Mouse (Mus musculus): Measurements from ENCODE around the gene Cryba2. TPM values are rescaled to one million over a fixed set of nuclear protein-coding genes. Genes with fewer than 3 reads are reported as not detected.

The Cryba2 gene
- polyA plus RNA-seq, 1 experiment from 2014 or later, result not detected

DNA sequence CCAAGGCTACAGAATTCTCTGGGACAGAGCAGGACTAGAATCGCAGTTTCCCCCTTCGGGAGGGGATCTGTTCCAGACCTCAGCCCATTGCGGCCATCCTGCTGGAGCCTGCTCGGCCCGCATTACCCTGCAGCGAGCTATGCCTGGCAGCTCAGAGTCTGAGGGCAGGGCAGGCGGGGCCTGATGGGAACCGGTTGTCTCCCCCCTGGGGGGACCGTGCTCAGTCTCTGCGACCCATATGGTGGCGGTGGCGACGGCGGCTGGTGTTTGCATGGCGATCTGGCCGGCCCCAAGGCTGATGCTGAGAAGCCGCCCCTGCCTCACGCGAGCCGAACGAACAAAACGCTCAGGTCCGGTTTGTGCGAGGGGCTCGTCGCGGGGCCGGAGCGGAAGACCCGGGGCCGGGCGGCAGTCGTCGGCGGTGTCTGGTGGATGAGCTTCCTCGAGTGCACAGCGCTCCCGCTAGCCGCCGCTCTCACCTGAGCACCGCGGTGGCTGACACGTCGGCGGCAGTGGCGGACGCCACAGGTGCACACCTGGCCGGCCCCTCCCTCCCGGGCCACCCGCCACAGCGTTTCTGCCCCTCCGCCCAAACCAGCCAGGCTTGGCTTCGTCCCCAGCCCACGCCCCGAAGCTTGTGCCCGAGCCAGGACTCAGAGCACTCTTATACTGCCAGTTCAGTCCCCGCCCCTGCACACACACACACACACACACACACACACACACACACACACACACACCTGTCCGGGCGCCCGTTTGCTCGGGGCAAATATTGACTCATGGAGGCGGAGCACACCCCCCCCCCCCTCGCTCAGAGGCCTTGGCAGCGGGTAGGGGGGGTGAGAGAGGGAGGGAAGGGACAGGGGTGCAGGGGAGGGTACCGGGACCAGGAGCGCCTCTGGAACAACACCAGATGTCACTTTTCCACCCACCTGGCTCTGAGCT lies 7.7 kb upstream of the Cryba2 start:
- 0 out of 2 replicates have a peak, but pooled peaks cover 11% of the 10 kb centered on the region for H3K4me1 ChIP-seq
- no peaks in the 10 kb centered on the region for H3K36me3 ChIP-seq
- no peak overlapping the region for H3K9ac ChIP-seq
- H3K9me3 ChIP-seq (replicated peaks), result no peaks in the 10 kb centered on the region
- H3K27me3 ChIP-seq (replicated peaks), result peaks cover 97% of the 10 kb centered on the region
- peak overlapping the region; percentile 54 for H3K4me2 ChIP-seq
- peak overlapping the region; percentile 27 for H3K4me3 ChIP-seq
- peak; percentile 67 for ATAC-seq
- 2% methylated on average over 50 of the region's 66 CpGs for WGBS (ENCODE audit: insufficient replicate concordance)
- H3K27ac ChIP-seq, result no peak overlapping the region

GRCm38 (mm10) chr1:74898656-74899431 lies 5.9 kb upstream of the Cryba2 start:
- Histone ChIP-seq H3K36me3 (no peaks in the 10 kb centered on the region), H3K4me3 (no peak overlapping the region), H3K4me2 (no peak overlapping the region), H3K27ac (no peak overlapping the region), H3K27me3 (replicated peaks) (peaks cover 100% of the 10 kb centered on the region), H3K9ac (no peak overlapping the region), H3K4me1 (0 out of 2 replicates have a peak, but pooled peaks cover 11% of the 10 kb centered on the region), H3K9me3 (replicated peaks) (no peaks in the 10 kb centered on the region)
- ATAC-seq, result no peak
- 4% methylated on average over 6 of the region's 10 CpGs for WGBS (ENCODE audit: insufficient replicate concordance)

GRCm38 (mm10) chr1:74897976-74898375 lies 5.0 kb upstream of the Cryba2 start:
- Histone ChIP-seq H3K9ac (no peak overlapping the region), H3K9me3 (replicated peaks) (no peaks in the 10 kb centered on the region), H3K4me3 (no peak overlapping the region), H3K27ac (no peak overlapping the region), H3K36me3 (no peaks in the 10 kb centered on the region), H3K4me1 (0 out of 2 replicates have a peak, but pooled peaks cover 11% of the 10 kb centered on the region), H3K4me2 (no peak overlapping the region), H3K27me3 (replicated peaks) (peaks cover 100% of the 10 kb centered on the region)
- 7% methylated on average over 7 of the region's 7 CpGs for WGBS (ENCODE audit: insufficient replicate concordance)
- ATAC-seq, result no peak

- no peaks in the 10 kb centered on the region for H3K36me3 ChIP-seq
- peaks cover 100% of the 10 kb centered on the region for H3K27me3 ChIP-seq (replicated peaks)
- ATAC-seq, result no peak
- H3K4me3 ChIP-seq, result no peak overlapping the region
- H3K27ac ChIP-seq, result no peak overlapping the region
- H3K9ac ChIP-seq, result no peak overlapping the region
- H3K4me1 ChIP-seq, result 0 out of 2 replicates have a peak, but pooled peaks cover 11% of the 10 kb centered on the region
- no peaks in the 10 kb centered on the region for H3K9me3 ChIP-seq (replicated peaks)
- 17% methylated on average over 4 of the region's 4 CpGs for WGBS (ENCODE audit: insufficient replicate concordance)
- H3K4me2 ChIP-seq, result no peak overlapping the region
Observed at GRCm38 (mm10) chr1:74894966-74895365, 2.0 kb upstream of the Cryba2 start.

- Histone ChIP-seq H3K36me3 (no peaks in the 10 kb centered on the region), H3K9ac (no peak overlapping the region), H3K4me2 (no peak overlapping the region), H3K27ac (no peak overlapping the region), H3K4me1 (no peaks in the 10 kb centered on the region), H3K4me3 (no peak overlapping the region), H3K9me3 (replicated peaks) (no peaks in the 10 kb centered on the region), H3K27me3 (replicated peaks) (peaks cover 95% of the 10 kb centered on the region)
- ATAC-seq, result no peak
- WGBS (ENCODE audit: insufficient replicate concordance), result 5% methylated on average over 39 of the region's 39 CpGs
Observed at GRCm38 (mm10) chr1:74892351-74893133, 401 bp downstream of the Cryba2 start.

GRCm38 (mm10) chr1:74891513-74891912 lies 1.4 kb downstream of the Cryba2 start:
- Histone ChIP-seq H3K27ac (no peak overlapping the region), H3K27me3 (replicated peaks) (peaks cover 95% of the 10 kb centered on the region), H3K4me1 (no peaks in the 10 kb centered on the region), H3K4me3 (no peak overlapping the region), H3K9ac (no peak overlapping the region), H3K9me3 (replicated peaks) (no peaks in the 10 kb centered on the region), H3K4me2 (no peak overlapping the region), H3K36me3 (no peaks in the 10 kb centered on the region)
- 0% methylated on average over 6 of the region's 8 CpGs for WGBS (ENCODE audit: insufficient replicate concordance)
- ATAC-seq, result no peak

- Histone ChIP-seq H3K4me2 (peak within 1 kb of the TSS; percentile 44), H3K27me3 (replicated peaks) (peaks cover 95% of the 10 kb centered on the region), H3K36me3 (no peaks in the 10 kb centered on the region), H3K9me3 (replicated peaks) (no peaks in the 10 kb centered on the region), H3K4me3 (peak within 1 kb of the TSS; percentile 27), H3K9ac (no peak within 1 kb of the TSS), H3K4me1 (peaks cover 16% of the 10 kb centered on the region; the same call in 1 of the 2 replicates), H3K27ac (no peak within 1 kb of the TSS)
- WGBS (ENCODE audit: insufficient replicate concordance), result under 1% methylated on average over 43 of the region's 43 CpGs
- no peak for ATAC-seq
Observed at GRCm38 (mm10) chr1:74885369-74886042, 7.4 kb downstream of the Cryba2 start, which contains the start of gene Fev. TSS of gene Fev (minus strand) at chr1:74885419.

DNA sequence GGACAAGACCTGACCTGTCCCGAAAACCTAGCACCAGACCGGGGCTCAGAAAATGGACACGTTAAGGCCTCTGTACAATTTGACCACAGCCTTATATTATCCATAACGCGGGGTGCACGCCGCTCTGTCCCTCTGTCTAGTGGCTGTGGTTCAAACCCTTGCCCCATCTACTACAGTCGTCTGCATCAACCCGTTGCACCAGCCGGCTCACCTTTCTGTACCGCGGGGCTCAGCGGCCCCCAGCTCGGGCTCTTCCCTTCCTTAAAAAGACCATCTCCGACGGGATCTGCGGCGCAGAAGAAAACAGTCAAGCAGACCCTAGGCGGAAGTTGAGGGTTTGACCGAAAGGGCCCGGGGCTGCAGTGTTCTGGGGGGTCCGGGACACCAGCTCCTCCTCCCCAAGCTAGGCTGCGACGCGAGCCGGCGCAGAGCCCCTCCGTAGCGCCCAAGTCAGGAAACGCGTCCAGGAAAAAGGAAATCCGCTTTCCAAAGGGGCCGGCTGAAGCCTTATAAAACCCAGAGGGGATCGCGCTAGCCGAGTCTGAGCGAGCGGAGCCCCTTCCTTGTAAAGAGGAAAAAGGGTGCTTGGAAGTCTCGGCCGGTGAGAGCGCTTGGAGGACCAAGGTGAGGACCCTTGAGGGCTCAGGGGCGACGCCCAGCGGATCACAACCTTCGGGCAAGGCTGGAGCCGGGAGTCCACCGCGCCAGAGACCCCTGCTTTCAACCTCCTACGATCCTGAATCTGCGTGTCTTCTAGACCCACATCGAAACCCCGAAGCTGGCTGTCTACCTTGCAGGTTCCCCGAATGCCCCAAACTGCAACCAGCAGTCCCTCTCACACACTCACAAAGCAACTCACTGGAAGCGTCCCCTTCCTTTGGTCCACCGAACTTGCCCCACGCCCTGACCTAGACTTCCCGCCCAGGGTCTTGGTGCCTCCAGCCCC lies 8.5 kb downstream of the Cryba2 start:
- no peak for ATAC-seq
- WGBS (ENCODE audit: insufficient replicate concordance), result 1% methylated on average over 57 of the region's 57 CpGs
- Histone ChIP-seq H3K9ac (no peak overlapping the region), H3K36me3 (no peaks in the 10 kb centered on the region), H3K4me3 (peak overlapping the region; percentile 19), H3K9me3 (replicated peaks) (no peaks in the 10 kb centered on the region), H3K4me1 (peaks cover 16% of the 10 kb centered on the region; the same call in 1 of the 2 replicates), H3K27me3 (replicated peaks) (peaks cover 95% of the 10 kb centered on the region), H3K27ac (no peak overlapping the region), H3K4me2 (peak overlapping the region; percentile 44)

DNA sequence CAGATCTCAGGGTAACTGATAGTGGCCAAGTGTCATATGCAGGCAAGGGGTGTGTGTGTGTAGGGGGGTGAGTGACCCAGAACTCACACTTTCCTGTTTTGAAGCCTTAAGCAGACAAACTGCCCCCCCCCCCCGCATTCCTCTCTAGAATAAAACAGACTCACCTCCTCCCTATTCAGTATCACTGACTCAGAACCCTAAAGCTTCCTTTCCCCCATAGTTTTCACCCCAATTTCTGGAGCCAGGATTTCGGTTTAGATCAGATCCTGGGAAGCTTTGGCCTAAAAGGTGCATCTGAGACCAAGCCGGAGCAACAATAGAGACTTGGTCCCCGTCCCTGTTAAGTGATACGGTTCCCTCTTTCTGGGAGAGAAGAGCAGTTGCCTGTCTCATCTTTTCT lies 9.5 kb downstream of the Cryba2 start:
- Histone ChIP-seq H3K36me3 (no peaks in the 10 kb centered on the region), H3K4me3 (no peak overlapping the region), H3K27me3 (replicated peaks) (peaks cover 97% of the 10 kb centered on the region), H3K4me1 (peaks cover 16% of the 10 kb centered on the region; the same call in 1 of the 2 replicates), H3K27ac (no peak overlapping the region), H3K9me3 (replicated peaks) (no peaks in the 10 kb centered on the region), H3K9ac (no peak overlapping the region), H3K4me2 (no peak overlapping the region)
- no peak for ATAC-seq
- 6% methylated on average over 5 of the region's 5 CpGs for WGBS (ENCODE audit: insufficient replicate concordance)

DNA sequence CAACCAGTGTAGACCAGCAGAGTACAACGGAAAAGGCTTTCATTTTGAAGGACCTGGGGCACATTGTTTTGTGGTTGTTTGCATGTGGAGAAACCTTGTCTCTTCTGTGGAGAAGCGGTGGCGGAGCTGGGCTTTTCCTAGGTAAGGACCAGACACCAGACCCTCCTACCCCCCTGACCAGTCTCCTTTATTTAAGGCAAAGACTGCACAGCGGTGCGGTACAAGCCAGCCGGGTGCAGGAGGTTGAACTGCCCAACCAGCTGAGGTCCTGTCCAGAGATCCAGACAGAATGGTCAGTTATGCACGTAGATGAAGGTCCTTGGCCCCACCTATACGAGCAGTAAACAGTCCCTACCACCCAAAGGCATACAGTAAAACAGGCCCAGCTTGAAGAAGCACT lies 10.1 kb downstream of the Cryba2 start:
- WGBS (ENCODE audit: insufficient replicate concordance), result 2% methylated on average over 8 of the region's 8 CpGs
- H3K27ac ChIP-seq, result no peak overlapping the region
- H3K4me2 ChIP-seq, result no peak overlapping the region
- H3K9me3 ChIP-seq (replicated peaks), result no peaks in the 10 kb centered on the region
- H3K4me1 ChIP-seq, result peaks cover 16% of the 10 kb centered on the region; the same call in 1 of the 2 replicates
- no peak for ATAC-seq
- H3K27me3 ChIP-seq (replicated peaks), result peaks cover 98% of the 10 kb centered on the region
- no peak overlapping the region for H3K4me3 ChIP-seq
- no peaks in the 10 kb centered on the region for H3K36me3 ChIP-seq
- no peak overlapping the region for H3K9ac ChIP-seq

Data from liver, embryonic 12.5 days (tissue).